Mouse (Mus musculus) kidney, postnatal 10 days (tissue): ENCODE data around the gene Spata5.
A peak's percentile ranks its signal among the peaks of the same experiment; 100 is the strongest.
"Not testable (repeated sequence)": the region's sequence is repeated elsewhere in the genome, so short reads cannot be mapped to it uniquely, and the experiment has no call there.

ENCODE experiments used
- DNase-seq: peaks from one replicate; pipeline ENCODE4 v3.0.0; 2021; ENCODE audit warnings: mixed read lengths

The Spata5 gene

GRCm38 (mm10) chr3:37516379-37516778 is 96.7 kb downstream of the Spata5 start:
- no peak for DNase-seq

- DNase-seq = no peak
These were observed 98.9 kb downstream of the Spata5 start for GRCm38 (mm10) chr3:37518611-37519010.

- no peak for DNase-seq
These were observed 100.8 kb downstream of the Spata5 start for GRCm38 (mm10) chr3:37520334-37521023.

- DNase-seq = no peak
These were observed 112.4 kb downstream of the Spata5 start for GRCm38 (mm10) chr3:37532079-37532478.

- DNase-seq = not testable (repeated sequence)
These were observed 121.0 kb downstream of the Spata5 start for GRCm38 (mm10) chr3:37540701-37541100.

- no peak for DNase-seq
These were observed 126.7 kb downstream of the Spata5 start for GRCm38 (mm10) chr3:37546351-37546750.

- no peak for DNase-seq
These were observed 130.5 kb downstream of the Spata5 start for GRCm38 (mm10) chr3:37550190-37550589.

- no peak for DNase-seq
These were observed 130.9 kb downstream of the Spata5 start for GRCm38 (mm10) chr3:37550594-37550993.

- DNase-seq = no peak
These were observed 131.8 kb downstream of the Spata5 start for GRCm38 (mm10) chr3:37551486-37551885.

GRCm38 (mm10) chr3:37552244-37552643 is 132.5 kb downstream of the Spata5 start:
- DNase-seq = no peak

- DNase-seq = no peak
These were observed 133.8 kb downstream of the Spata5 start for GRCm38 (mm10) chr3:37553371-37554033.

- DNase-seq = peak; percentile 39
These were observed 136.9 kb downstream of the Spata5 start for GRCm38 (mm10) chr3:37556412-37557113.

GRCm38 (mm10) chr3:37557741-37558479 is 138.2 kb downstream of the Spata5 start:
- no peak for DNase-seq

- no peak for DNase-seq
These were observed 139.6 kb downstream of the Spata5 start for GRCm38 (mm10) chr3:37559339-37559738.

GRCm38 (mm10) chr3:37561466-37561865 is 141.8 kb downstream of the Spata5 start:
- DNase-seq = no peak

GRCm38 (mm10) chr3:37566097-37566496 is 146.4 kb downstream of the Spata5 start:
- no peak for DNase-seq

GRCm38 (mm10) chr3:37567505-37567904 is 147.8 kb downstream of the Spata5 start:
- DNase-seq = no peak

GRCm38 (mm10) chr3:37568780-37569179 is 149.1 kb downstream of the Spata5 start:
- no peak for DNase-seq

GRCm38 (mm10) chr3:37569661-37570566 is 150.2 kb downstream of the Spata5 start:
- no peak for DNase-seq

- DNase-seq = no peak
These were observed 151.9 kb downstream of the Spata5 start for GRCm38 (mm10) chr3:37571633-37572032.

GRCm38 (mm10) chr3:37572066-37572465 is 152.4 kb downstream of the Spata5 start:
- no peak for DNase-seq

GRCm38 (mm10) chr3:37576840-37577239 is 157.1 kb downstream of the Spata5 start:
- no peak for DNase-seq
